Mouse (Mus musculus): Measurements from ENCODE around the gene Pphln1.

Gene Pphln1

DNA sequence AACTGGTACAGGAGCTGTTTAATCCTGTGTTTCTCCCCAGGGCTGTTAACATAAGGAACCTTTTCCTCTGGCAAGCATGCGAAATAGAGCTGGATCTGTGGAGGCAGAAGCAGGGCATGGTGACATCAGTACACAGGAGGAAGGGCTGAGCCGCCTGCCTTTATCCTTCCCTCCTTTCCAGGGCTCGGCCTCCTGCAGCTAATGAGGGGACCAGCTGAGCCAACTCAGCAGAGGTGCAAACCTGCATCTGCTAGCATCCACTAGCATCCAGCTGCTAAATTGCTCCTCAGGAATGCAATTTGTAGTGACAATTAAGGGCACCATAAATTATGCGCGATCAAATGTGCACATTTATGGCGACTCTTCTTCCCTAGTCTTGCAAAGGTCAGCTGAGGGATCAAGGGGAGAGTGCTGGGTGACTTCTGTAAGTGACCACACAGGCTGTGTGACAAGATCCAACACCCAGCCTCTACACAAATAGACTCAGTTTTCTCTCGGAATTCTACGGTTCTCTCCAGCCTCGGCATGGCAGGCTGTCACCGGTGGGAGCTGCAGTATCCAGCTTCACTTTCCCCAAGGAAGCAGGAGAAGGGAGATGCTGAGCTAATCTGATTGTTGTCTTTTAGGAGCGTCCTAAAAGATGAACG lies 112.7 kb downstream of the Pphln1 start:
- no peak for DNase-seq

DNA sequence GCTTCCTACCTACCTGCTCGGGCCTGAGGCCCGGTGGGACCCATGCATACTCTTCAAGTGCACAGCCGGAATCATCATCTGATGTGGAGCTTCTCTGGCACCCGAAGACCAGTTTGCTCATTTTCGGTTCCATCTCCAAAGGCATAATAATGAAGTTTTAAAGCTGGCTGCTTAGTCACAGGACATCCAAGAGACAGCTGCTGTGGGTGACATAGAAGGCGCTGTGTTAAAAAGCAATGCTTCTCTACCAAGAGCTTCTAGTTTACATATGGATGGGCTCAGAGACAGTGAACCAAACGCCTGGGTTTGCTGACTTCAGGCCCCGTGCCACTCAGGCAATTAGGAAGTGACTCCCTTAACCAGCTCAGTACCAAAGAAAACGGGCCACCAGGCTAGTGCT lies 114.3 kb downstream of the Pphln1 start:
- DNase-seq: no peak

DNA sequence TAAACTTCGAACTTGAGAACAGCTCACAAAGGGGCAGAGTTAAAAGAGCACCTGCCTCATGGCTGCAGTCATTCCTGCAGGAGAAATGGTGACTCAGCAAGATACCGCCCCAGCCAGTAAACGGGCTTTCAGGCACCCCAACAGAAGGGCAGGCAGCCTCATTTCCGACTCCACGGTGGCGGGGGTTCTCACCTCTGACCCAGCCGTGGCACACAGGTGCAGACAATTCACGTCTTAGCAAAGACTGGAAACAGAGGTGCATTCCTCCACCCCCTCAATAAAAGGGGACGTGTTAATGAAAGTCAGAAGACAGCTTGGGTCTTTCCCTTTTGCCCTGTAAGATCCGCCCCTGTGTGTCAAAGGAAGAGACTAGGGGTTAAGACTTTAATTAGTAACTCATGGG lies 115.8 kb downstream of the Pphln1 start:
- peak; percentile 73 for DNase-seq

DNA sequence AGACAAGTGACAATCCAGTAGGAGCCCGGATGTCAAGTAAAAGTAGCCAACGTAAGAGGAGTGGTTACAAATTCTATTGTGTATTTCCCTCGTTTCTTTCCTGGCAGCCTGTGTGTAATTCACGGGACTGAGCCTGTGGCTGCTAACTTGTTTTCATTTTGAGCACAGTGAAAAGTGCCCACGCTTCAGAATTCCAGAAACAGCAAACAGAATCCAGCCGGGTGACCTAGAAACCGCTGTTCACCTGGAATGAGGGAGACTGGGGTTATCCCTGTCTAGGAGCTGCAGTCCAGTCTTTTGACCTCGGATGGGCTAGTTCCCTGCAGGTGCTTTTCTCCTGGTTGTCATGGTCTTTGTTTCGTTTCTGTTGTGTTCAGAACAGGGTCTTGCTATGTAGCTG lies 117.2 kb downstream of the Pphln1 start:
- peak; percentile 55 for DNase-seq

DNA sequence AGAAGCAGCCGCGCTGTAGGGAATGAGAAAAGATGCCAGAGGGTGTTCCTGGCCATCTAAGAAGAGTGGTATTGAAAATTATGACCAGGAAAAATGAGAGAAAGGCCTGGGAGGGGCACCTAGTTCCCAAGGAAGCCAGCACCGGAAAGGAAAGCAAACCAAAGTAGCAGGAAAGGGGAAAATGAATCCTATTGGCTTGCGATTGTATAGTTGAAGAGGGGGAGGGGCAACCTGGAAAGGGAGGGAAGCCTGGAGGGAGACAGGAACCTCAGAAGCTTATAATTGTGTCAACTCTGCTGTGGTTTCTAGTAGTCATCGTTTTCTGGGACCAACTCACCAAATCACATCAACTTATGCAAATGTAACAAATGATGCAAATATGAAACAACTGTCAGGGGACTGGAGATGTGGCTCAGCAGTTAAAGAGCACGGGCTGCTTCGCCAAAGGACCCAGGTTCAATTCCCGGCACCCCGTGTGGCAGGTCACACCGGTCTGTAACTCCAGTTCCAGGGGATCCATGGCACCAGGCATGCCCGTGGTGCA lies 118.9 kb downstream of the Pphln1 start:
- no peak for DNase-seq

DNA sequence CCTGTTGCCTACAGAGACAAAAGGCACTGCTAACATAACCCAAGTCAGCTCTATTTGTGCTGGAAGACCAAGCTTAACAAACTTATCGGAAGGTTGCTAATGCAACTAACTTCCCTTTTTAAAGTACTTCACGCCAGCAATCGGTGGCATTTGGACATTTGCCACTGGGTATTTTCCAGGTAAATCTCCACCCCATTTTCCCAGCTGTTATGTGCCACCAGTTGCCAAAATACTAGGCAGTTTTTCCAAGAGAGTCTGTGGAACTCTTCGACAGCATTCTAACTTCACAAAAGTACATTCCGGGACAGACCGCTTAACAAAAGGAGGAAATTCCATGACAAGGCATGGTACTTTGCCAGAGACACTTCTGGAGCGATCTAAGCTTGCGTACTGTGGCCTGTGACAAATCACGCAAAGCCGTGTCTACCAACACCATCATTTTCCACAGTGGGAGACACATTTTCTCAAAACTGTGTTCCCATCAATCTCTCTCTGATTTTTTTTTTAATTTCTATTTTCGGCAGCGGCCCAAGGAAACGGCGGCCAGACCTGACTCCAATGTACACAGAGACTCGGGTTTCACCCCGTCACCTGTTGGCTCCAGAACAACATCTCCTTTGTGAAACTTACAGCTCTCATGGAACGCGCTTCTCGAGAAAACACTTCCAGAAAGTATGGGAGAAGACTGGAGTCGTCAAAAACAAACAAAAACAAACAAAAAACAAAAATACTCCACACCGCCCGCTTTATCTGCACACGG lies 120.2 kb downstream of the Pphln1 start:
- DNase-seq: peak; percentile 75

DNA sequence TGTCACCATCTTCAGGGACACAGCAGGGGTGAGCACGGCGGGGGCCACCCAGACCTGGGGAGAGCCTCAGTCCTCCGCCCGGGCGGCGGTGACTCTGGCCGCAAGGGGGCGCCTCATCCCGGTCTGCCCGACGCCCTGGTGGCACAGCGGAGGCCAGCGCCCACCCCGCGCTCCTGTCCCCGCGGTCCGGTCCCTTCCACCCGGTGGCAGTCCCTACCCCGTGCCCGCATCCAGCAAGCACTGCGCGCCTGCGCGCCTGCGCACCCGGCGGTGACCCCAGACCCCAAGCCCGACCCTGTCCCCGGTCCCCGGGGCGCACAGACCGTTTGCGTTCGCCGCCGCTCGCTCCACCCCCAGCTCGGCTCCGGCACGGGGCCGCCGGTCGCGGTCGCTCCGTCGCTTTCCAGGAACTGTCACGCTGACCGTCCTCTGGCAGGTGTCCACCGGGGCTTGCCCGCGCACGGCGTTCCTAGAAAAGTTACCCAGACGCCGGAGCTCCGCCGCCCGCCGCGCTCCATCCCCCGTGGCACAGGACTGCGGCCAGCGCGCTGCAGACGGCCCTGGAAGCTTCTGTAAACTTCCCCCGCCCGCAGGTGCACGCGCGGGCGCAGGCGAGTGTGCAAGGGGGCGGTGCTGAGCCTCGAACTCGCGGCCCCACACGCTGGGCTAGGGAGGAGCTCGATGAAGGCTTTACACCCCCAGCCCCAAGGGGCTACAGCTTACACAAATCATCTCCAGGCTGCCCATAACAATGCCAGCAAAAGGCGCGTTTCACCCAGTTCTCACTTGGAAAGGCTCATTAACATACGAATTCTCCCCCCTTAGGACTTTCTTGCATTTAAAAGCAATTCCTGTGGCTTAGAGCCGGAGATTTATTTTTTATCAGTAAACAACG lies 121.0 kb downstream of the Pphln1 start:
- DNase-seq: peak; percentile 92

DNA sequence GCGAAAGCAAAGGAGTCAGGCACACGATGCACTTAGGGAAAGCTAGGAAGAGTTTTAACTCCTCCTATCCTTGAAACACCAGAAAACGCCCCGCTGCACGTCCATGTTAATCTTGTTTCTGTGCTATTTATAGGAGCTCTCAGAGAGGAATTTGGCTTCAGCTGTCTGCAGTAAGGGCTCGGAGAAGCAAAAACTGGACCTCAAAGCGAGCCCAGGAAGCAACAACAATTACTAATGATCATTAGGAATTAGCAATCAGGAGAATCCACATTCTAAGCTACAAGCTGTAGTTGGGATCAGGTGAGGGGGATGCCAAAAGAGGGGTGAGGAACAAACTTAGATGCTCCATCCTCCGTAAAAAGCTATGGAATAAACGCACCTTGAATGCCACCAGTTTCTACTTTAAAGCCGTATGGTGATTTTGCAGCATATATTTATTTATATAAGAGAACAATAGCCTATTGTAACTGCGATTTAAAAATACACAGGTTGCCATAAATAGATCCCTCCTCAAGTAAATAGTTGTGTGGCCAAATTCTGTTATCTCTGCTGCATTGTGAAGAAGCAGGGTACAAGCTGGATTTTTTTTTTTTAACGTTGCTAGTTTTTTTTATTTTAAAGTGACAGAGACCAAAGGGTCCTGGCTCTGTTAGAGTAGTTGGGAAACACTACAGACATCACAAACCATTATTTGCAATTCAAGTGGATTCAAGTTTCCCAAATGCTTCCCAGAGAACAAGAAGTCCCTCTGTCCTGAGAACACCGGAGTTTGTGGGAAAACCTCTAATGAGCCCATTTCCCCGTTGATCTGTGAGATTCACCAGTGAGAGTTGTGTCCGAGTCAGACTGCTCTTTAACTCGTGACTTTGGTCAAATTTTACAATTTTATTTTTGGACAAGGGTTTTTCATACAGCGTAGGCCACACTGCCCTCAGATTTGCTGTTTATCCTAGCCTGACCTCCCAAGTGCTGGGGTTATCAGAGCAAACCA lies 122.0 kb downstream of the Pphln1 start:
- peak; percentile 32 for DNase-seq

DNA sequence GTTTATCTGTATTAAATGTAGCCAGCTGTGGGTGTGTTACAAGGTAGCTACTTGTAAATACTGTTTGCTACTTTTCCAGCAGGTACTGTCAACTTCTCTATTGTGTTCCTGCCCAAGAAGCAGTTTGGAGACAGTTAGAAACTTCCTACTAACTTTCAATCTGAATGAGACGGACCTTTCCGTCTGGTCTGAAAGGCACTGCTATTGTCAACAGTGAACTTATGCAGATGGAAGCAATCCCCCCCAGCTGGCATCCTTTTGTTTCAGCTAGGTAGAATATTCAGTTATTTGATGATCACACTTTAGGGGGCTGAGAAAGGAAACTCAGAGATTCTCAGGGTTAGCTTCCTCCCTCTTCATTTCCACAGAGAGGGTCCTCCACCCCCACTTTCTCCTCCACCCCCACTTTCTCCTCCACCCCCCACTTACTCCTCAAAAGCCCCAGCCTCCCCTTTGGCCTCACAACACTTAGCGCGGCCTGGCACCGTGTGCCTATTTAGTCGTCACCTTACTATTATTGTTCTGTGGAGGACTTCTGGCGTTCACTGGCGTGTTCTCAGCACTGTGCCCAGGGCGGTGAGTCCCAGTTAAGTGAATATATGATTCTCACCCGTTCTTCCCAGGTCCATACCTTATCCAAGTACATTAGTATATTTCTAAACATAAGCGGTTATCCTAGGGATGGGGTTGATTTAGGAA lies 123.1 kb downstream of the Pphln1 start:
- no peak for DNase-seq

DNA sequence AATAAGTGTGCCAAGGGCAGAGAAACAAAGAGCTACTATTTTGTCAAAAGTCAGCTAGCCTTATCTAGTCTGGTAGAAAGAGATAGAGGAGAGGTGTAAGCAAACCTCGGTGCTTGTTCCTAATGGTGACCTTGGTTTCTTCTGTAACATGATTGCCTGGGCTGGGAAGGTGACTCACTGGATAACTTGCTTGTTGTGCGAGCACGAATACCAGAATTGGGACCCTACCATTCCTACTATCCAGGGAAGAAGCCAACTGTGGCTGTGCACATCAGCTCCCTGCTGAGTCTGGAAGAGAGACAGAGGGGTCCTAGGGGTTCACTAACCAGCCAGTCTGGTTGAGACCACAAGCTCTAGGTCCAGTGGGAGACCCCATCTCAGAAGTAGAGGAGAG lies 123.6 kb downstream of the Pphln1 start:
- DNase-seq: no peak

DNA sequence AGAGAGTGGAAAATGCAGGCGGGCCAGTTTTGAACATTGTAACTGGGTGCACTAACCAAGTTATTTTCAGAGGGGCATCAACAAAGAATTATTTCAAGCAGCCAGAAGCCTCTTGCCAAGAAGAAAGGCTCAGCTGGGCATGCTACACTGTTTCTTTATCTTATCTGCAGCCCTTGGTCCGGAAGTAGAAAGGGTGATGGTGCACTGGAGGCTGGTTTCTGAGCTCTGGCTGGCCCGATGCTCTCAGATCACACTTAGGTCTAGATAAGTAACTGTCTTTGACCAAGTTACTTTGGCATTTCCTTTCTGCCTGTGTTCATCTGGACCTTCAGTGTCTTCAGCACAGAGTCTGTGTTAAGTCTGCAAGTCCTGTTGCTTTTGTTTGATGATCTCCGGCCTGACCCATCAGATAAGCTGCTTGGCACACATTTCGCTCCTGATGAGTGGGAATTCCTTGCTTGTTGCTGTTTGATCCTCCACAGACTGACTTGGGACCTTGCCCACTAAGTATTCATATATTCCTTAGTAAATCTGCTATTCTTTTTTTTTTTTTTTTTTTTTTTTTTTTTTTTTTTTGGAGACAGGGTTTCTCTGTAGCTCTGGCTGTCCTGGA lies 127.3 kb downstream of the Pphln1 start:
- no peak for DNase-seq

DNA sequence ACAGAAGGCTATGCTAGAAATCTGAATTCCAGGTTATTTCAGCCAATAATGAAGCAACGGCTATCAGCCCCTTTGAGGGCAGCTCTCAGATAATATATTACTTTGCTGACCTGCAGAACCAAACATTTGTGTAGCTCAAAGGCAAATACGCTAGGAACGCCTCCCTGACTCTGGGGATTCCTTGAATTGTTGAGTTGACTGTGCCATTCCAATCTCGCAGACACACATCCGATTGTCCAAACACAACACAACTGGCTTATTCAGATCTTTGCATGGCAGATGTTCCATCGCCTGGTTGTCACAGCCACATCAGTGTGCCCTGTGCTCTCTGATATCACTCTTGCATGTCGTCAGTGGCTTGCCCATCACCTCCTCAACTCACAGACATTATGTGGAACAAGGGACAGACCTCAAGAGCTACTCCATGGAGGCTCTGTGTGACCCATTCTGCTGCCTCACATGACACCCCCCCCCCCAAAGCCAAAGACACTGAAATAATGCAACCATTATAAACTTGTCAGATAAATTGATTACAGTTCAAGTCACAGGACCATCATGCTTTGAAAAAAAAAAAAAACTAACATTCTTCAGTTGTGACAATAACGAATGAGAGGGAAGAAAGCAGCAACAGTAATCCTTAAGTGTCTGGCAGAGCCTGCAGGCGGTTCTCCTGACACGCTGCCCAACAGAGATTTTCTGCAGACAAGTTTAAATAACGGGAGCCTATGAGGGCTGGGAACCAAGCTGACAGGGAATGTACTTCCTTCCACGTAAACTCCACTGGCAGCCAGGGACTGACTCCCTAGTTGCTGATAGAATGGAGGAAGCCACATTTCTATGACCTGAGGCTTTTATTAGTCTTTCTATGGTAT lies 131.9 kb downstream of the Pphln1 start:
- DNase-seq: no peak

DNA sequence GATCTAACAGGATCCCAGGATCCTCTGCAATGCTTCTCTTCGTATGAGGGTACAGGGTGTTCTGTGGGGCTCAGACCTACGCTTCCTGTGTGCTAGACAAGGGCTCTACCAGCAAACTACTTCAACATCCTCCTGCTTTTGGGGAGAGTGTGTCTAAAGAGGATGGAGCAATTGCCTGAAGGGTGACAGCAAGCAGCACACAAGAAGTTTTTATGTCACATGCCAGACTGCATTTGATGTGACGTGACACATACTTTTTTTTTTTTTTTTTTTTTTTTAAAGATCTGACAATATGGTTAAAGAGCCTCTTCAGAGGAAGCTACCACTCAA lies 132.5 kb downstream of the Pphln1 start:
- no peak for DNase-seq

DNA sequence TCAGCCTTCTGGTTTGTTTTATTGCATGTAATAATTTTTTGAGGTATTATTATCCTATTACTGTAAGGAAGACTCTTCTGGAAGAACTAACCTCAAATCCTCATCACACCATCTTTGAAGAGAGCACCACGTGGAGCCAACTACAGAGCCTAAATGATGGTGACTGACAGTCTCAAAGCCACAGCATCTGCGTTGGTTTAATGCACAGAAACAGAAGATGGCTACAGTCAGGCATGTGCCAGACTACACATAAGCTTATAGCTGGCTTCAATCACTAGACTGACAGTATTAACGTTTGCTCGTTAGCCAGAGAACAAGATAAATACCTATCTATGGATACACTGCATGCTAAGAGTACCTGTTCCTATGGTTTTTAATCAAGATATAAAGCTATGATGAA lies 138.0 kb downstream of the Pphln1 start:
- DNase-seq: no peak

DNA sequence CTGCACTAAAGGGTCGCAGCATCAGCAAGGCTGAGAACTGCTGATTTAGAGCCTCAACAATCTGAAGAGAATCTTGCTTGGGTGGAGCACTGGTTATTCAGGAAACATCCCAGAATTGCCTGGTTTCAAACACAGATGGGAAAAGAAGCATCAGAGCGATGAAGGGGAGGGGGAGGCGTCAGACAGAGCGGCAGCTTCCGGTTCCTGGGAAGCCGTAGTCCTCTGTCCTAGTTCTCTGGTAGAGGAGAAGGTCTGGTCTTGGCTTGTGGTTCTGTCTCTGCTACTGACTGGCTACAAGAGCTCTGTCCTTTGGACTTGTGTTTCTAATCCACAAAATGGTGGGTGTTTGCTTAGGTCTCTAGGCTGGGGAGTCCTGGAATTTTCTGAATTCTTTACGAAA lies 139.6 kb downstream of the Pphln1 start:
- DNase-seq: no peak

DNA sequence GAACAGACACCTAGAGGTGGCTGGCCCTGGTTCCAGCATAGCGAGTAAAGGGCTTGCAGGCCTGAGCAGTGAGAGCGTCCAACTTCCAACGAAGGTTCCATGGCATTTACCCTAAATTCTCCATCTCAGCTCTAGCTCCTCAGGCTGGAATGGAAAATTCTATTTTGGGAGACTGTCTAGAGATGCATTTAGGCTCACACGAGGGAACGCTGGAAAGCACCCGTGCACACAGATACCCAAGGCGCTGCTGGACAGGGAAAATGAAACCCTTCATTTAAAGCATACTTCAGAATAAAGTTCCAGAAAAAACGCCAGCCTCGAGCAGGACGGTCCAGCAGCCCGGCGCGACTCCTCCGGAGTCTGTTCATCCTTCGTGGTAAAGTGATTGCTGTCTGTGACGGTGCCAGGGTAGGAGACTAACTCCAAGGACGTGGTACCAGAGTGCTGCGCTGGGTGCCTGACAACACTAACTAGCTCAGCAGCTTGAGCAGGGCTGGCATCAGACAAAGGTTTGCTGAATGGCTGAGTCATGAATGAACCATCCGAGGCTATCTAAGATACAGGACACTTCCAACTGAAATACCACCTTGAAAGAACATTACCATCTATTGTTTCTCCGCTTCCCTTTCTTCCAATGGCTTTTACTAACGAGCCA lies 140.5 kb downstream of the Pphln1 start:
- DNase-seq: no peak

DNA sequence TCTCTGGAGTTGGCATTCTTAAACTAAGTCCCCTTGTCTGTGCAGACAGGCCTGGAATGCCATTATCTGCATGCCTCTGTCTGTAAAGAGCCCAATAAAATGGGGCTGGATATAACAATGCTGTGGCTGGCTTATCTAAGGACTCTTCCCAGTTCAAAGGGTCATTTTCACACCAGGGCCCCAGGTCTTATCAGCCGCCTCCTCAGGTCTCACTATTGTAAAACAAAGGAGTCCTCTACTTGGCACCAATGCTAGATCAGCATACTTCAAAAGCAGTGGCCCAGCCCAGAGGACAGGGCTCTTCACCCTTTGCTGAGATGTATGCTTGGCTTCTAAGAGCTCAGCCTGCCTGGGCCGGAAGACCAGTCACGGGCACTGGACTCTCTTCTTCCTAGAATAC lies 141.3 kb downstream of the Pphln1 start:
- no peak for DNase-seq
